Mouse (Mus musculus) testis, adult 2 months (tissue): ENCODE data around the gene Mael.

ENCODE experiments used
- CTCF ChIP-seq: fragments of 200-500 bp; IDR thresholded peaks from 2 replicates; pipeline ENCODE4 v1.5.1; 2012; ENCODE audit warnings: low read depth, mild to moderate bottlenecking, inconsistent platforms, low read length, moderate library complexity; ENCODE audit not compliant: control insufficient read depth, insufficient read depth, insufficient replicate concordance
- POLR2A ChIP-seq: fragments of 200-500 bp; IDR thresholded peaks from 2 replicates; pipeline ENCODE4 v1.6.1; 2012; ENCODE audit warnings: low read depth, mild to moderate bottlenecking, inconsistent platforms, low read length, moderate library complexity; ENCODE audit not compliant: control insufficient read depth

GRCm38 (mm10) chr1:166259526-166259925 is 21.0 kb upstream of the Mael start:
- no peak for TF ChIP-seq POLR2A
- no peak for TF ChIP-seq CTCF
